Mouse (Mus musculus) right cerebral cortex, postnatal 14 days (tissue): ENCODE measurements around the gene Gm15130.

Experiments used
- DNase-seq: peaks from one replicate; pipeline ENCODE4 v3.0.0; 2022

The Gm15130 gene

DNA sequence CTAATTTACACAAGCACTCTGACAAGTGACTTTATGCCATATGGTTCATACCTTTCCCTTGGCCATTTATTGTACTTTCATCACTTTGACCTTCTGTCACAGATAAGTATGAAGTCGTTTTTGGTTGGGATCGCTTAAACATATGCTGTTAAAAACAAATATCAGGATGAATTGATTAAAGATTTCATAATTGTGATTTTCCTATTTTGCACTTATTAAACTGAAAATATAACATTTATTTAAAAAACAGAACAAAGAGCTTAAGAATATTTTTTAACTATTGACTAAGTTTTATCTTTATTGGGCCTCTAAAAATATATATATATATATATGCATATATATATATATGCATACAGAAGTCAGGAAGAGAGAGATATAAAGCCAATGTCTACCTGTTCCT is at the start of gene Gm15130:
TSS of gene Gm15130 (minus strand) at position 101 of the 400 bp plus-strand sequence.
- DNase-seq, result no peak

DNA sequence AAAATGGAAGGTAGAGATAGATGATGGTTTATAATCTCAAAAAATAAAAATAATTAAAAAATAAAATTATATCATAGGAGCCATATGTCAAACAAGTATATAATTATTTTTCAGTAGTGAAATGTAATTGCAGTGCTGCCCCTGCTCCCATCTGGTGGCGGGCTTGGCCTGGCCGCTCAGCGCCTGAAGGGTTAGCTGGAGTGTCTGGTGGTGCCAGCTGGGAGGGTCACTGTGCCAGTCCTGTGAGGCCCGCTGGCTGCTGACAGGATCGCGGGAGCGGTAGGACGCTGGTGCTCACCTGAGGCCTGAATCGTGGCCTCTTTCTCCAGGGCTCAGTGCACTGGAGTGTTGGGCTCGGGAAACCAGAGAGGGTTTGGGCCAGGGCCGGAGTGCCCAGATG is 29.3 kb upstream of the Gm15130 start:
- DNase-seq, result no peak

DNA sequence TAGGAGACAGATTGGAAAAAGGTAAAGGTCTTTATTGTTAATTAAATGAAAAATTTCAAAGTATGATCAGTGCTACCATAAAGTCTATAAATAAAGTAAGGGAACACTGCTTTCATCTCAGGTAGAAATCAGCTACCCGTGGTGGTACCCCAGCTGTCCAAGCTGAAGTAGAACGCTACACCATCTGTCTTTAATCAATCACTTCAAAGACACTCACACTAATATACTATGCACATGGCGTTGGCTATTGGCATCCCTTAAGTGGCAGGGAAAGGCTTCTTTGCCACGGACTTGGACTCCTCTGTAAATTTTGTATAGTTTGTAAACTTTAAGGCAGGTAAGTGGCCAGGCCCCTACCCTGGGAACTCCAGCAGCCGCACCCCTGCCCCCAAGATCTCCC is 17.0 kb downstream of the Gm15130 start:
- DNase-seq, result no peak

DNA sequence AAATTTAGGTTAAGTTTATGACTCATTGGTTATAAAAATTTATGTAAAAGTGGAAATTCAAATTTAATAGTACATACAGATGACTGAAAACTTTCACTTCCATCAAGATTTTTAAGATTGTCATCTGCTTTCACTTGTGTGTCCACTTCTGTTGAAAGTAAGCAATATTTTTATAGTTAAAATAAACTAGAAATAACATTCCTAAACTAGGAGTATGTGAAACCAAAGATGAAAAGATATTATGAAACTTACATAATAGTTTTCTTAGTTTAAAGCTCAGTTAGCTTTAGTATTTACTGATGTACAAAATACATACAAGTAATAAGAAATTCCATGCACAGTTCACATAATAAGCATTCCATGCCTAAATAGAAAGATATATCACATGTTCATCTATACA is 46.9 kb downstream of the Gm15130 start, which contains the start of gene Gm13941:
TSS of gene Gm13941 (minus strand) at position 101 of the 400 bp plus-strand sequence.
- no peak for DNase-seq
